Mouse (Mus musculus) right cerebral cortex, postnatal 10 days (tissue): ENCODE data around the gene Greb1.

ENCODE experiments used
- DNase-seq, 2 experiments: peaks; one replicate each; pipeline ENCODE4 v3.0.0; 2021; ENCODE audit warnings: low spot score in 2 of 2

The Greb1 gene

DNA sequence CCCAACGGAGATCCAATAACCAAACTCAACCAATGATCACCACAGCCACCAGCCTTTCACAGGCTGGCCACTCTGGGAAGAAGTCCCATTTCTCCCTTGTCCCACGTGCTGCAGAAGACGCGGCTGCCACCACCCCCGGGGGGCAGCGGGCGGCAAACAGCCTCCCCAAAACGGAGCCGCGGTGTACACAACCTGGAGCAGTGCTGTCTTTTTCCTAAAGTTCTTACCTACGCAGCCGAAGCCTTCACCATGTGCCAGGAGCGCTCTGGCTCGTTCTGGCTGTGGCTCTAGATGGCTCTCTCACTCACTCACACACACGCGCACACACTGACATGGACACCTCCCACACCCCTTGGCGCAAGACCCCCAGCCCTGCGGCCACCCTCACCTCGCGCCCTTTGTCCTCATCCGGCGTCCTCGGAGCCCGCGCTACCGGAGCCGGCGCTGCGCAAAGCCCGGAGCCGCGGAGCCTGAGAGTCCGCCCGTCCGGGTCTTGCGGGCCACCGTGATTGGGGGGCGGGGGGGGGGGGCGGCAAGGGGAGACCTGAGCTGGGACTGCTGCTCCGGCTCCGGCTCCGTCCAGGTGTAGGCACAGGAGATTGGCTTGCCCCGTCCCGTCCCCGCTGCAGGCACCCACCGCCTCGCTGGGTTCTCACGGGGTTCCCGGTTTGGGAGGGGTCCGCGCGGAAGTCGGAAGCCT is at the start of gene Greb1:
Greb1 (minus strand) TSS at position 628 of the 700 bp plus-strand sequence.
- no peak for DNase-seq

DNA sequence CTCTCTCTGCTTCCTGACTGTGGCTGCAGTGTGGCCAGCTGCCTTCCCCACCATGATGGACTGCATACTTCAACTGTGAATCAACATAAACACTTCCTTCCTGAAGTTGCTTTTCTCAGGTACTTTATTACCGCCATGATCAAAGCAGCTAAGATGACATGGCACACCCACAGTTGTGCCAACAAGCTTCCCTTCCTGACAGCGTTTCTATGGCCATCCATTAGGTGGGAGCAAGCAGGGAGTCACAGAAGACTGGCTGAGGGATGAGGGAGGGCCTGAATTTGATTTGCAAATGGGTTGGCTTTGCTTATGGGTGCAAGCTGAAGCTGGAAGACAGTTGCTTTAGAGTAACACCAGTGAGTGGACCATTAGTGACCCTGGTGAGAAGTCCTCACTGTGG is 49.1 kb upstream of the Greb1 start:
- no peak for DNase-seq

DNA sequence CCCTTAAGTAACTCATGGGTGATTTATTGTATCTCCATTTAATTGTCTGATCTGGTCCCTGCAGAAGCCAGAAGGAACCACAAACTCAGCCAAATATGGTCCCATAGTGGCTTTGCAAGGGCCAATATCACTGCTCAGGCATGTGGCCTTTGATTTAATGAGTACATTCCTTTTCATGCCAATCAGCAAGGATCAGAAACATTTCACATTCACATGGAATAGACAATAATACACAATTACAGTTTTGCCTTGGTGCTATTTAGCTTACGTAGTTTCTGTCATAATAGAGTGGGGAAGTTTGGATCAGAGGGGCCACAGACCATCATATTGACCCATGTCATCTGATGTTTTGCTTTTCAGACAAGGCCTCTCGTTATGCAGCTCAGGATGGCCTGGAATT is 47.8 kb upstream of the Greb1 start:
- DNase-seq, result no peak

DNA sequence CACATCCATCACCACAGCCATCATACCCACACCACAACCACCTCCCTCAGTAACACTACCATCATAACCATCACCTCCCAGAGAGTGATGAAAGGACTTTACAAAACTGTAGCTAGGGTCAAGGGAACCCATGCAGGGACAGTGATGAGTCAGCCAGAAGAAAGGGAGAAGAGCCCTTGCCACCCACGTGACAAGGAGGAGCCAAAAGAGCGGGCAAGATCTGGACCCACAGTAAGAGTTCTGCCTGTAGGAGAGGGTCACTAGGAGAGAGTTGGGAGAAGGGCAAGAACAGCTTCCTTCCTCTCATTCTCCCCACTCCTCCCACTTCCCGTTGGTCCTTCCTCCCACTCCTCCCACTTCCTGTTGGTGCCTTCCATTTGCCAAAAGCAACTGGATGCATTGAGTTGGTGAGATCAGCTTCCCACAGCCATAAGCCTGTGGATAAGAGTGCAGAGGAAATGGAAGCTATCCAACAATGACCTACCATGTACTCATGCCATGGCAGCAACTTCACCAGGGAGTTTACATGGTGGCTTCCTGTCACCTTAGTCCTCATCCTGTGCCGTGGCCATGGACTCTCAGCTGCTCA is 46.6 kb upstream of the Greb1 start:
- no peak for DNase-seq

DNA sequence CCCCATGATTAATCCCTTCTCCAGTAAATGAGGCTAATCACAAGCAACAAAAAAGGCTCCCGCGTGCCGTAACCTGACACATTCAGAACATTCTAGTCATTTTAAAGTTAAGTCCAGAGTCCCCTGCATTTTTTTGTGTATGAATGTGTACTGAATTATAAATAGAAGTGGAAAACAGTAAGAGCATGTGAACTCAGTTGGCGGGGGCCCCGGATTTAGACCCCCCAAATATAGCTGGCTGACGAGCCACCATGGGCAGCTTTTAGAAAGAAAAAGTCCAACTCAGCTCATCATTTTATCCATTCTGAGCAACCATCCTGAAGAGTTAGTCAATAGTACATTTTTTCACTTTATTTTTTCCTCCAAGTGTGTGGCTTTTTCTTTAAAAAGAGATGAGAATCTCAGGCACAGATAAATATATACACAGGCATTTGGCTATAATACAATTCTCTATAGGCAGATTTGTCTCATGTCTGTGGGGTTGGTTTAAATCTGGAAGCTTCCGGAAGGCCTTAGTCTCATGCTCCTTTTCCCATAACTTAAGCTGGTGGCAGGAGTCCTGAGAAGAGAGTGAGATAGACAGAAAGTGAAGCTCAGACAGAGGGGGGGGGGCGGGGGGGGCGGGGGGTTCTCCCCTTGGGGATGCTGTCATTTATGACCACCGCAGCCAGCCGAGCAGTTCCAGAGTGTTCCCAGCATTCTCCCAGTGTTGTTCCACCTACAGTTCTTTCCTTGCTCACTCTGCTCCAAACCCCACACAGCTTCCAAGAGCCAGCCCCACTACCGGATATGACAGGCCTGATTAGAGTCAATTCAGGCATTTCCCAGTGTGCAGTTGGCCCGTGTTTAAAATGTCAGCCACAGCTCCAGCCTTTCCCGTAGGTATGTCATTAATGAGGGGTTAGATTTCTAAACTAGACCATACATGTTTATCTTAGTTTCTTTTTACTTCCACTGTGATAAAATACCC is 44.2 kb upstream of the Greb1 start:
- peak; percentile 61 to 68 for DNase-seq

DNA sequence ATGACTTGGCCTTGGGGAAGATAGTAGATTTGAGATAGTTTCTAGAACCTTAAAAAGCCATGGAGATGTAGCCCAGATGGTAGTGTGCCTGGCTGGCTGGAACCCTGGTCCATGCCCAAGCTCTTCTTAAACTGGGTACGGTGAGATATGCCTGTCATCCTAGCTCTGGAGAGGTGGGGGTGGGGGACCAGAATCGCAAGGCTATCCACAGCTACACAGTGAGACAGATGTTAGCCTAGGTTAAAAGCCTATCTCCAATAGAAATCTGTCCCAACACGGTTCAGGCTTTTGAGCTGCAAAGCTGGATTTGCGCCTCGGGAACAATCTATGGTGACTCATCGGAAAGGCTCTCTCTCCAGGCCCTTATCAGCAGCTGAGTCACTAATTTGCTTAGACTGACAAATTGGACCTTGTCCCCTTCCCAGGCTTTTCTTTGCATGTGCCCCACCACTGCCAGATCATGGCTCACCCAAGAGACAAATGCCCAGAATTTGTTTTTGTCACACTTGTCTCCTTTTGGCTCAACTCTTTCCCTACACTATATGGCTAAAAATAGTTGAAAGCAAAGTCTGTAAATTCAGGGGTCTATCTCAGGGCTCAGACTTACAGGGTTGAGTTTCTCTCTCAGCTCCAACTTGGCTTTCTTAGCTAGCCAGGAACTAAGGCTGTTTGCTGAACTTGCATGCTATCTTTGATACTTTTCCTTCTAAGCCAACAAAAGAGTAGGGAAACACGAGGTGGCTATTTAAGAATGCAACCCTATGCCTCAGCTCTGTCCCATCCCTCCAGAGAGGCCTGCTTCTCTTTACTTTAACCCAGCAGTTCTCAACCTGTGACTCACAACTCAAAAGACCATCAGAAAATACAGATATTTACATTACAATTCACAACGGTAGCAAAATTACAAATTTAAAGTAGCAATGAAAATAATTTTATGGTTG is 40.4 kb upstream of the Greb1 start:
- no peak for DNase-seq

DNA sequence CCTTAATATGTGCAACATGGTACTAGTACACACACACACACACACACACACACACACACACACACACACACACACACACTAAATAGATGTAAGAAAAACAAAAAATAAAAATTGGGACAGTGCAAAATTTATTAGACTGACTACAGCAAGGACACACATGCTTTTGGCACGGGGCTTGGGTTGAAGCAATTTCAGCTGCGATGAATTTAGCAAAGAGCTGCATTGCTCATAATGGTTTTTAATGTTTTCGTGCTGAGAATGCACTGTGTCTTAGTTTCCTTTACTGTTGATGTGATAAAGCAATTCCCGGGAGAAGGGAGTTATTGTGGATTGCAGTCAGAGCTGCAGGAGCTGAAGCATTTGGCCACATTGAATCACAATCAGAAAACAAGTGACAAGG is 37.1 kb upstream of the Greb1 start:
- DNase-seq, result no peak

DNA sequence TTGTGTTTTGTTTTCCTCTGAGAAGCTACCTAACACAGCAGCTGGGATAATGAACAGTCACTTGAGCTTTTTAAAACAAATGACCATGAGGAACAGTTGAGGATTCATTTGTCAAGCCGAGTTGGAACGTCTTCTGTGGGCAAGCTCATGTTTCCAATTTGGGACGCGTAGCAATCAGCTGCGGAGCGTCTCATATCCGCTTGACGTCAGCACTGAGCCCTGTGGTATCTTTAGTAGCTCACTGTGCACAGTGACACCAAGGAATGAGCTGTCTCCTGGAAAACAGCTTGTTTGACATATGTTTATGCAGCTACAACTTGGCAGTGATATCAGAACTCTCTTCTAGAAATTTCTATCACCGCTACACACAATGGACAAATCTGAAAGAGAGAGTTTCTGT is 35.5 kb upstream of the Greb1 start:
- DNase-seq, result peak; percentile 80 to 93

DNA sequence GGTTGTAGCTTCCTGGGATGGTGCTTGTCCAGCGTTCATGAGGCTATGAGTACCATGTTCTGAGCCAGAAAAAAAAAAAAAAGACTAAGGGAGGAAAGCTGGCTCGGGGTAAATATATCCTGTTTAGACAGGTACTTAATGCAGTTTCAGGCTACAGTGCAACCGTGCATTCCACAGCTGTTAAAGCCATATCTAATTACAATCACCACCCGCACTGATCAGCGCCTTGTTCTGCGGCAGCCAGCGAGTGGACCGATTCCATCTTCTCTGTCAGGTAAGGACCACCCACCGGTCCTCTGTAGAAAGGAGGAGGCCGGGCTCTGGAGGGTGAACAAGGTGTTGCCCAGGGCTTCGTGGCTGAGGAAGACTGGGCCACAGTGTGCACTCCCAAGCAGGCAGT is 34.0 kb upstream of the Greb1 start:
- DNase-seq, result no peak

DNA sequence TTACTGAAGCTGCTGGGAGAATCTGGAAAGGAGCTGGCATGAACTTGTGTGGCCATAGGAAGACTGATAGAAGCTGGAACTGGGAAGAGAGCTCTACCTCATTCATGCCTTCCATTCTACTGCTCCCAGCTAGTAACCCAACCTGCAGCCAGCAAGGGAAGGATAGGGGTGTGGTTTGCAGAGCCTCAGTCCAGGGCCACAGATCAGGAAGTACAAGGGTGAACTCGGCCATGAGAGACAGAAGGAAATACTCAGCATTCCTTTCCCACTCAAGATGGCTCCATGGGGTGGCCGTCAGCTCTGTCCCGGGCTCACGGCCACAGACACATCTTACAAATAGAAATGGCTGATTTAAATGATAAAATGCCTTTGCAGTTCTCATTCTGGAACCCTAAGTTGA is 30.4 kb upstream of the Greb1 start:
- no peak for DNase-seq

DNA sequence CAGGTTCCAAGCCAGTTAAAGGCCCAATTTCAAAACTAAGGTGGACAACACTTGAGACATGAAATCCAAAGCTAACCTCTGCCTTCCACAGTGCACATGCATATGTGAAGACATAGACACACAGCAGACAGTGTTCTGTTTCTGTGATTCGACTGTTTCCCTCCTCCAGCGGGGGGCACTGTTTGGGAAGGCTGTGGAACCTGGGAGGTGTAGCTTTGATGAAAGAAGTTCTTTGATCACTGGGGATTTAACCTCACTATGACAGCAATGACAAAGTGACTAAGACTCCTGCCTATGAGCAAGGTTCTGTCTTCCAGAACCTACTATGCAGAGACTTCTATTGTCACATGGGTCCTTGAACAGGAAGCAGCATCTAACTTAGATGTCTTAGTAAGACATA is 29.1 kb upstream of the Greb1 start:
- no peak for DNase-seq

DNA sequence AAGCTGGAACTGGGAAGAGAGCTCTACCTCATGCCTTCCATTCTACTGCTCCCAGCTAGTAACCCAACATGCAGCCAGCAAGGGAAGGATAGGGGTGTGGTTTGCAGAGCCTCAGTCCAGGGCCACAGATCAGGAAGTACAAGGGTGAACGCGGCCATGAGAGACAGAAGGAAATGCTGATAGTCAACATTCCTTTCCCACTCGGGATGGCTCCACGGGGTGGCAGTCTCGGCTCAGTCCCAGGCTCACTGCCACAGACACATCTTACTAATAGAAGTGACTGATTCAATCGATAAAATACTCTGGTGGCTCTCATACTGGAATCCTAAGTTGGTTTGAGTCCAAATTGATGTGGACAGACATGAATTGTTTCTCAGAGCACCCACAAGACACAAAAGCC is 27.8 kb upstream of the Greb1 start:
- peak in 1 of 2 experiments; percentile 60 for DNase-seq

DNA sequence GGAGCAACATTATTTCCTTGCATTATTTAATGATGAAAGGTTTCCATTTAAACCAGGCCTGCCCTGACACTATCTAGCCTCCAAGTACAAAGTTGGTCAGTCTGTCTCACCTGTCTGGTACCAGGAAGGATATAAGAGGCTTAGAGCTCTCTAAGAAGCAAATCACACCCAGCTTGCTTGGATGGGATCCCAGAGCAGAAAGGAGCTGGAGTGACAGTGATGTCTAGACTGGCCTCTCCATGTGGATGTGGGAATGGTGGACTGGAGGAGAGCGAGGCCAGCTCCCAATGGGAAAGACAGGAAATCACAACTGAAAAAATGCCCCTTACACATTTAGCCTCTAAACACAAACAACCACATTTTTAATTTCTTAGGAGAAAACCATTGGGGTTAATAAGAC is 23.0 kb upstream of the Greb1 start:
- no peak for DNase-seq

DNA sequence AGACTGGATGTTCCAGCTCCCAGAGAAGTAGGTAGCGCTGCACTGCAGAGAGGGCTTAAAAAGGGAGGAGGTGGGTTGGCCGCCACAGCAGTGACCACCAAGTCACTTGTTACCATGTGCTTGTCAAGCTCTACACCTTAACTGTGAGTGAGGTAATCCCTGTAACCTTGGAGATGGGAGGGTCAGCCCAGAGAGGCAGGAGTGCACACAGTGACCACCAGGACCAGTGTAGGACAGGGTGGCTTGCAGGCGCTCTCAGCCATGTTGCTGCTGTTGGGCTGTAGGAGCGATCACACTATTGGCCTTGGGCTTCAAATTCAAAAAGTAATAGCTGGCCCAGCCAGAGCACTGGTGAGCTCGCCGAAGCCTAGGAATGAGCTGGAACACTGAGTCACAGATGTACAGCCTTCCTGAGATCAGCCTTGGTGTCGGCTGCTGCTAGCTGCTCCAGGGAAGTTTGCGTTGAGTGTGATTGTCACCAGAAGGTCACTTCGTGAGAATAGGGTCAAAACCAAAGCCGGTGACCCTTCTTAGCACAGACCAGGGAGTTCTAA is 21.6 kb upstream of the Greb1 start:
- no peak for DNase-seq

DNA sequence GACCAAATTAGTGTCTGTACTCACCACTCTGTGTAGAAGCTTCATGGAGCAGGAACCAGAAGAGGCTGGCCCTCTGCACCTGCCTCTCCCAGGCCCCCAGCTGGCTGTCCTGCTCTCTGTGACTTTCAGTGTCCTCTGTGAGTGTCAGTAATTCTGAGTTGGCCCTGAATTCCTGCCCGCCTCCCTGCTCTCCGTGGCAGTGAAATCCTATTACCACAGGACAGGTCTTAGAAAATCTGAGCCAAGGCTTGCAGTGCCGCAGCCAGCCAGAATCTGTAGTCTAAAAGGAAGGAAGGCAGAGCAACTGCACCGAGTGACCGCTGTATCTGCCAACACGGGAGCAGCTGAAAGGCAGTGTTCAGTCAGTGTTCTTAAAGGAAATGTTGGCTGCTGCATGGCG is 20.1 kb upstream of the Greb1 start:
- peak; percentile 46 to 47 for DNase-seq

DNA sequence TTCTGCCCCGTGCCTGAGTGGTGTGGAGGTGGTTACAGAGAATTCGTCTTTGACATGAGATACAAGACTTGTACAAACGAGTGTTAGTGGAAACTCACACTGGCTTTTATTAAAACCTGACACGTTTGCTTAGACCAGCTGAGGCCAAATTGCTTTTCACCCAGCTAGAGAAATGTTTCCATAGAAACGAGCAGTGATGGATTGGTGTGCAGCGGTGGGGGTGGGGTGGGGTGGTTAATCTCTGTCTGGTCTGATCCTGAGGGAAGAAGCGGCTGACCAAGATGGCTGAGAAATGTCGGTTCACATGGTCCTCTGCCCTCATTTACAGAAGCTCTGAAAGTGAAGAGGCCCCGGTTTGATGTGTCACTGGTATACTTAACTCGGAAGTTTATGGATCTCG is 17.8 kb upstream of the Greb1 start:
- DNase-seq, result no peak

DNA sequence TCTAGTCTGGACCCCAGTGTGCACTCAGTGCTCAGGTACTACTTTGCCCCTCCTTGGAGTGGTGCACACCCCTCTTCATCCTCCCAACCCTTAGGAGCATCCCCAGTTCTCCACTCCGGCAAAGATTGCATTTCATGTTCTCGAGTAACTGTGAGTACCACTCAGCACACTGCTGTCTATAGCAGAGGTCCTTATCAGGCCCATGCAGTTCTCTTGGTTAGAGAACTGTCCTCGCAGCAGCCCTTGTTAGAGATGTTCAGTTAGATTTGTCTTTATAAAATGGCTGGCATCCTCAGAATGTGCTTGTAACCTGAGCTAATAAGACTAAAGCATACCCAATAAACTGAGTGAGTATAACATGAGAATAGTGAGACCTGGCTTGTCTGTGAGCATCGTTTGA is 16.5 kb upstream of the Greb1 start:
- no peak for DNase-seq

DNA sequence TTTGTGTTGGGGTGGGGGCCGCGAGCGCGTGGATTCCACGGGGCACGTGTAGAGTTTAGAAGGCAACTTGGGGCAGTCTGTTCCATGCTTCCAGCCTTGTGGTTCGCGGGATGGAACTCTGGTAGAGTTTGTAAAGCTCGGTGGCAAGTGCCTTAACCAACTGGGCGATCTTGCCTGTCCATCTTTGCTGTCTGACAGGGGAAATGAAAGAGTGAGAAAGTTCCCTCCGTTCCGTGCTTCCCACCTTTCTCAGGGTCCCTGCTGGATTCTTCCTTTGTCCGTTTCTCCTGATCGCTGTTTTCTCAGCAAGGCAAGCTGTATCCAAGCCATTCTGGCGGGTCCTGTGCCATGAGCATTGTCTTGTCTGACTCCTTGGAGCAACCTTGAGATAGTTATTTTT is 10.8 kb upstream of the Greb1 start:
- DNase-seq, result no peak

DNA sequence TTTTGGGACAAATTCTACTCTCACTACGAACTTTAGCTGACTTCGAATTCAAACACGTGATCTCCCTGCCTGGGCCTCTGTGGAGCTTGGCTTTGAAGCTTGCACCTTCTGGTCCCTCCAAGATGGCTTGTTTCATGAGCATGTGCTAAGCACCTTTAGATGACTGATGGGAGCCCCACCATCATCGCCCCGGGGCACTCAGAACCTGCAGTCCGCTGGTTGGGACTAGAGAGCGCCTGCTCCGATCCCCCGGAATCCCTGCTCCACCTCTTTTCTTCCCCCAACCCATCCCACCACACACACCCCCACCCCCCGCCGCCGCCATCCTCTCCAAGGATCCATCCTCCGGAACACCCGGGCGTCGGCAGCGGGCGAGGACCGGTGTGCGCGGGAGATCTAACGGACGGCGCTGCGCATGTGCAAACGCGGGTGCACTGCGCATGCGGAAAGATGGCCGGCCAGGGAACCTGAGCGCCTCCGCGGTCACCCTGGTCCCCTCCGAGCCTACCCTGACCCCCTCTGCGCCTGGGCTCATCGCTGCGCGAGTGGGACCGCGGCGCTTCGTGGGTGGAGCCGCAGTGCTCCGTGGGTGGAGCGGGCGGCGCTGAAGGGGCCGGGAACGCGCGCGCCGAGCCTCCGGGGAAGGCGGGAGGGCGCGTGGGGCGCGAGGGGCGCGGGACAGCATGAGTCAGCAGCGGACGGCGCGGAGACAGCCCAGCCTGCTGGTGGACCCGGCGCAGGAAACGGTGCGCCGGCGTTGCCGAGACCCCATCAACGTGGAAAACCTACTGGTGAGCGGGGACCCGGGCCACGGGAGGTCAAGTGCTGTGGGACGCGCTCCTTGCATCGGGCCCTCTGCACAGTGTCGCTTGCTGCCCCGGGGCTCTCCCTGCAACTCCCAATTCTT is 10.1 kb upstream of the Greb1 start, which contains the start of gene E2f6:
E2f6 (plus strand) TSS at position 439 of the 907 bp plus-strand sequence.
- DNase-seq, result peak; percentile 85 to 89

DNA sequence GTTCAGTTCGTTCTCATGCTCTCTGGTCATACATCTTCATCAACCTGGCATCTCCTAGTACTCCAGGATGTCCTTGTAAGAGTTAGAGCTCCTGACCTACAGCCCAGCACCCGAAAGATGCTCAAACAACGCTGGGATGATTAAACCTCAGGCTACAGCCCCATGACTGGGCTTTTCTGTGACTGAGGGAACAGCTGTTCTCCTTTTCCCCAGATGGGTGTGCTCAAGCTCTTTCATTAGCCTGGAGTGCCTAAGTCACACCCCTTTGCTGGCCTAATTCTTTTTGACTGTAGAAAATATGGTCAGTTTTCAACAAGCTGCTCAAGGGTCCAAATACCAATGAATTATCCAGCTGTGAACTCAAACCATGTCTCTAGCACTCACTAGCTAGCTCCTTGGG is 7.4 kb upstream of the Greb1 start:
- DNase-seq, result peak; percentile 46 to 50
